Mouse (Mus musculus) embryonic facial prominence, embryonic 11.5 days (tissue): ENCODE measurements around the gene Nle1. TPM values are rescaled to one million over a fixed set of nuclear protein-coding genes. Genes with fewer than 3 reads are reported as not detected.
A peak's percentile ranks its signal among the peaks of the same experiment; 100 is the strongest.
"Not testable (repeated sequence)": the region's sequence is repeated elsewhere in the genome, so short reads cannot be mapped to it uniquely, and the experiment has no call there.

Source experiments
- ATAC-seq: fragments of 200-750 bp; cut with Nextera tagmentation; replicated peaks from 2 replicates; pipeline ENCODE4 v1.8.0; 2017; ENCODE audit warnings: low read depth; ENCODE audit not compliant: insufficient number of reproducible peaks, low FRiP score, low TSS enrichment
- DNase-seq: peaks from one replicate; pipeline ENCODE4 v3.0.0-alpha.2; 2015; ENCODE audit warnings: low spot score
- H3K27ac ChIP-seq: fragments of 300-500 bp; sonication (generic); replicated peaks from 2 replicates; pipeline ENCODE4 v1.5.1; 2014; ENCODE audit warnings: mild to moderate bottlenecking, low read depth, low read length, control low read depth
- H3K27me3 ChIP-seq: fragments of 300-500 bp; sonication (generic); 2 replicates; pipeline ENCODE4 v1.6.1; 2014; ENCODE audit warnings: mild to moderate bottlenecking, low read length, moderate library complexity, mixed read lengths; ENCODE audit not compliant: control insufficient read depth, insufficient read depth
- H3K36me3 ChIP-seq: fragments of 300-500 bp; sonication (generic); replicated peaks from 2 replicates; pipeline ENCODE4 v1.6.1; 2014; ENCODE audit warnings: low read depth, mild to moderate bottlenecking, low read length, moderate library complexity, mixed read lengths; ENCODE audit not compliant: control insufficient read depth, insufficient read depth
- H3K4me1 ChIP-seq: fragments of 300-500 bp; sonication (generic); 2 replicates; pipeline ENCODE4 v1.6.1; 2014; ENCODE audit warnings: low read length, mixed read lengths; ENCODE audit not compliant: control insufficient read depth, insufficient read depth
- H3K4me2 ChIP-seq: fragments of 300-500 bp; sonication (generic); 2 replicates; pipeline ENCODE4 v1.6.1; 2014; ENCODE audit warnings: low read depth, mild to moderate bottlenecking, control low read depth, low read length, moderate library complexity
- H3K4me3 ChIP-seq: fragments of 300-500 bp; sonication (generic); 2 replicates; pipeline ENCODE4 v1.5.1; 2014; ENCODE audit warnings: low read depth, low read length, control low read depth
- H3K9ac ChIP-seq: fragments of 300-500 bp; sonication (generic); replicated peaks from 2 replicates; pipeline ENCODE4 v1.6.1; 2014; ENCODE audit warnings: mild to moderate bottlenecking, control low read depth, low read length
- H3K9me3 ChIP-seq: fragments of 300-500 bp; sonication (generic); replicated peaks from 2 replicates; pipeline ENCODE4 v1.6.1; 2016; ENCODE audit warnings: mild to moderate bottlenecking, low read length, inconsistent platforms, mixed read lengths; ENCODE audit not compliant: control insufficient read depth
- WGBS: fragments of 180-500 bp; shearing (Covaris S2); extraction: QIAGEN DNeasy Blood & Tissue Kit; methylation state at CpG from one replicate; pipeline ENCODE4 v1.1.7; 2014; 5-methylcytosine and 5-hydroxymethylcytosine counted together
- polyA plus RNA-seq: library from polyadenylated mRNA; unstranded; fragments of >200 nt; fragmentation: Nextera tagmentation; extraction: Ambion mirVana; gene quantifications from 2 replicates; pipeline ENCODE4 v1.2.1, GENCODE M21; 2014

The Nle1 gene
- polyA plus RNA-seq, 1 experiment from 2014 or later: 23.2 TPM

GRCm38 (mm10) chr11:82947457-82947856 lies 39.2 kb upstream of the Nle1 start:
- H3K27me3 ChIP-seq: peaks cover 20% of the 10 kb centered on the region
- H3K4me2 ChIP-seq: no peak overlapping the region
- DNase-seq: no peak
- H3K36me3 ChIP-seq: no peaks in the 10 kb centered on the region
- H3K9ac ChIP-seq: no peak overlapping the region
- H3K4me1 ChIP-seq: 0 out of 2 replicates have a peak, but pooled peaks cover 2% of the 10 kb centered on the region
- 48% methylated on average over 4 of the region's 4 CpGs for WGBS
- ATAC-seq: no peak
- H3K9me3 ChIP-seq: no peaks in the 10 kb centered on the region
- H3K4me3 ChIP-seq: no peak overlapping the region
- H3K27ac ChIP-seq: no peak overlapping the region

GRCm38 (mm10) chr11:82945636-82946035 lies 37.4 kb upstream of the Nle1 start:
- DNase-seq (no peak), ATAC-seq (no peak)
- Histone ChIP-seq H3K9me3 (no peaks in the 10 kb centered on the region), H3K4me1 (no peaks in the 10 kb centered on the region), H3K27me3 (peaks cover 3% of the 10 kb centered on the region), H3K4me2 (no peak overlapping the region), H3K36me3 (no peaks in the 10 kb centered on the region), H3K4me3 (no peak overlapping the region), H3K27ac (no peak overlapping the region), H3K9ac (no peak overlapping the region)
- whole genome bisulfite sequencing: 71% methylated on average over 2 of the region's 2 CpGs

- DNase-seq: peak; percentile 36
- no peak overlapping the region for H3K4me2 ChIP-seq
- H3K27ac ChIP-seq: no peak overlapping the region
- WGBS: 37% methylated on average over 6 of the region's 6 CpGs
- H3K36me3 ChIP-seq: no peaks in the 10 kb centered on the region
- H3K9ac ChIP-seq: no peak overlapping the region
- H3K4me3 ChIP-seq: no peak overlapping the region
- H3K9me3 ChIP-seq: no peaks in the 10 kb centered on the region
- no peaks in the 10 kb centered on the region for H3K4me1 ChIP-seq
- H3K27me3 ChIP-seq: no peaks in the 10 kb centered on the region
- no peak for ATAC-seq
Observed at GRCm38 (mm10) chr11:82943336-82943735, 35.1 kb upstream of the Nle1 start.

GRCm38 (mm10) chr11:82933186-82933585 lies 25.0 kb upstream of the Nle1 start:
- H3K4me2 ChIP-seq: peak overlapping the region; percentile 82
- 0 out of 2 replicates have a peak overlapping the region, but pooled peaks have one; percentile 8 for H3K9ac ChIP-seq
- H3K9me3 ChIP-seq: no peaks in the 10 kb centered on the region
- no peak overlapping the region for H3K27ac ChIP-seq
- ATAC-seq: no peak
- H3K4me1 ChIP-seq: no peaks in the 10 kb centered on the region
- no peaks in the 10 kb centered on the region for H3K36me3 ChIP-seq
- peak overlapping the region; percentile 46 for H3K4me3 ChIP-seq
- no peak for DNase-seq
- 1% methylated on average over 28 of the region's 29 CpGs for WGBS
- peaks cover 42% of the 10 kb centered on the region for H3K27me3 ChIP-seq

DNA sequence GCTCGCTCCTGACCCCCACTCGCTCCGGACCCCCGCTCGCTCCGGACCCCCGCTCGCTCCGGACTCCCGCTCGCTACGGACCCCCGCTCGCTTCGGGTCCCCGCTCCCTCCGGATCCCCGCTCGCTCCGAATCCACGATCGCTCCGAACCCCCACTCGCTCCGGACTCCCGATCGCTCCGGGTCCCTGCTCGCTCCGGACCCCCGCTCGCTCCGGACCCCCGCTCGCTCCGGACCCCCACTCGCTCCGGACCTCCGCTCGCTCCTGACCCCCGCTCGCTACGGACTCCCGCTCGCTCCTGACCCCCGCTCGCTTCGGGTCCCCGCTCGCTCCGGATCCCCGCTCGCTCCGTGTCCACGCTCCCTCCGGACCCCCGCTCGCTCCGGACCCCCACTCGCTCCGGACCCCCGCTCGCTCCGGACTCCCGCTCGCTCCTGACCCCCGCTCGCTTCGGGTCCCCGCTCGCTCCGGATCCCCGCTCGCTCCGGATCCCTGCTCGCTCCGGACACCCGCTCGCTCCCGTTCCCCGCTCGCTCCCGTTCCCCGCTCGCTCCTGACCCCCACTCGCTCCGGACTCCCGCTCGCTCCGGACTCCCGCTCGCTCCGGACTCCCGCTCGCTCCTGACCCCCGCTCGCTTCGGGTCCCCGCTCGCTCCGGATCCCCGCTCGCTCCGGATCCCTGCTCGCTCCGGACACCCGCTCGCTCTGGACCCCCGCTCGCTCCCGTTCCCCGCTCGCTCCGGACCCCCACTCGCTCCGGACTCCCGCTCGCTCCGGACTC lies 23.6 kb upstream of the Nle1 start:
- not testable (repeated sequence) for H3K9me3 ChIP-seq, H3K4me1 ChIP-seq, H3K36me3 ChIP-seq, DNase-seq, ATAC-seq, H3K27ac ChIP-seq
- peak overlapping the region; percentile 46 for H3K4me3 ChIP-seq
- WGBS: under 1% methylated on average over 99 of the region's 119 CpGs
- peak overlapping the region; percentile 2; the same call in 1 of the 2 replicates for H3K9ac ChIP-seq
- H3K27me3 ChIP-seq: peaks cover 45% of the 10 kb centered on the region
- peak overlapping the region; percentile 82 for H3K4me2 ChIP-seq

DNA sequence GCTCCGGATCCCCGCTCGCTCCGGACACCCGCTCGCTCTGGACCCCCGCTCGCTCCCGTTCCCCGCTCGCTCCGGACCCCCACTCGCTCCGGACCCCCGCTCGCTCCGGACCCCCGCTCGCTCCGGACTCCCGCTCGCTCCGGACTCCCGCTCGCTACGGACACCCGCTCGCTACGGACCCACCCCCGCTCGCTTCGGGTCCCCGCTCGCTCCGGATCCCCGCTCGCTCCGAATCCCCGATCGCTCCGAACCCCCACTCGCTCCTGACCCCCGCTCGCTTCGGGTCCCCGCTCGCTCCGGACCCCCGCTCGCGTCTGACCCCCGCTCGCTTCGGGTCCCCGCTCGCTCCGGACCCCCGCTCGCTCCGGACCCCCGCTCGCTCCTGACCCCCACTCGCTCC lies 22.9 kb upstream of the Nle1 start:
- Histone ChIP-seq H3K9ac (0 out of 2 replicates have a peak overlapping the region, but pooled peaks have one; percentile 2), H3K27me3 (peaks cover 40% of the 10 kb centered on the region), H3K4me3 (peak overlapping the region; percentile 46), H3K4me2 (peak overlapping the region; percentile 82)
- not testable (repeated sequence) for H3K9me3 ChIP-seq, DNase-seq, H3K36me3 ChIP-seq, H3K4me1 ChIP-seq, ATAC-seq, H3K27ac ChIP-seq
- WGBS: 1% methylated on average over 56 of the region's 63 CpGs

DNA sequence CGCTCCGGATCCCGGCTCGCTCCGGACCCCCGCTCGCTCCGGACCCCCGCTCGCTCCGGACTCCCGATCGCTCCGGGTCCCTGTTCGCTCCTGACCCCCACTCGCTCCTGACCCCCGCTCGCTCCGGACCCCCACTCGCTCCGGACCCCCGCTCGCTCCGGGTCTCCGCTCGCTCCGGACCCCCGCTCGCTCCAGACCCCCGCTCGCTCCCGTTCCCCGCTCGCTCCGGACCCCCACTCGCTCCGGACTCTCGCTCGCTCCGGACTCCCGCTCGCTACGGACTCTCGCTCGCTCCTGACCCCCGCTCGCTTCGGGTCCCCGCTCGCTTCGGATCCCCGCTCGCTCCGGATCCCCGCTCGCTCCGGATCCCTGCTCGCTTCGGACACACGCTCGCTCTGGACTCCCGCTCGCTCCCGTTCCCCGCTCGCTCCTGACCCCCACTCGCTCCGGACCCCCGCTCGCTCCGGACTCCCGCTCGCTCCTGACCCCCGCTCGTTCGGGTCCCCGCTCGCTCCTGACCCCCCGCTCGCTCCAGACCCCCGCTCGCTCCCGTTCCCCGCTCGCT lies 22.3 kb upstream of the Nle1 start:
- Histone ChIP-seq H3K27me3 (peaks cover 39% of the 10 kb centered on the region), H3K4me3 (peak overlapping the region; percentile 46), H3K4me2 (peak overlapping the region; percentile 82)
- not testable (repeated sequence) for H3K4me1 ChIP-seq, H3K9me3 ChIP-seq, ATAC-seq, DNase-seq, H3K27ac ChIP-seq, H3K9ac ChIP-seq, H3K36me3 ChIP-seq
- 2% methylated on average over 56 of the region's 85 CpGs for WGBS

- ATAC-seq (no peak), DNase-seq (no peak)
- Histone ChIP-seq H3K9ac (no peak overlapping the region), H3K4me2 (no peak overlapping the region), H3K4me3 (no peak overlapping the region), H3K4me1 (no peaks in the 10 kb centered on the region), H3K36me3 (no peaks in the 10 kb centered on the region), H3K27me3 (peaks cover 37% of the 10 kb centered on the region), H3K27ac (no peak overlapping the region), H3K9me3 (no peaks in the 10 kb centered on the region)
- 49% methylated on average over 3 of the region's 3 CpGs for WGBS
Observed at GRCm38 (mm10) chr11:82929633-82929950, 21.4 kb upstream of the Nle1 start.
